Mouse (Mus musculus) liver, embryonic 16.5 days (tissue): ENCODE data around the gene Ephb6. TPM values are rescaled to one million over a fixed set of nuclear protein-coding genes. Genes with fewer than 3 reads are reported as not detected.

Source experiments
- ATAC-seq: fragments of 200-750 bp; cut with Nextera tagmentation; 2 replicates; pipeline ENCODE4 v1.8.0; 2017; ENCODE audit warnings: low read depth, mild to moderate bottlenecking, moderate number of reproducible peaks, moderate library complexity
- H3K27ac ChIP-seq: fragments of 300-500 bp; sonication (generic); 2 replicates; pipeline ENCODE4 v1.5.1; 2014; ENCODE audit warnings: mild to moderate bottlenecking, low read length
- H3K27me3 ChIP-seq: fragments of 300-500 bp; sonication (generic); 2 replicates; pipeline ENCODE4 v1.6.1; 2014; ENCODE audit warnings: low read depth, low read length, mixed read lengths; ENCODE audit not compliant: control insufficient read depth, insufficient read depth
- H3K36me3 ChIP-seq: fragments of 300-500 bp; sonication (generic); 2 replicates; pipeline ENCODE4 v1.6.1; 2014; ENCODE audit warnings: mild to moderate bottlenecking; ENCODE audit not compliant: control insufficient read depth, insufficient read depth
- H3K4me1 ChIP-seq: fragments of 300-500 bp; sonication (generic); 2 replicates; pipeline ENCODE4 v1.6.1; 2014; ENCODE audit warnings: low read depth, low read length, mixed read lengths; ENCODE audit not compliant: control insufficient read depth
- H3K4me2 ChIP-seq: fragments of 300-500 bp; sonication (generic); 2 replicates; pipeline ENCODE4 v1.6.1; 2014; ENCODE audit warnings: low read depth, low read length, mixed read lengths
- H3K4me3 ChIP-seq: fragments of 300-500 bp; sonication (generic); 2 replicates; pipeline ENCODE4 v1.5.1; 2014; ENCODE audit warnings: low read depth, mild to moderate bottlenecking, low read length
- H3K9ac ChIP-seq: fragments of 300-500 bp; sonication (generic); 2 replicates; pipeline ENCODE4 v1.6.1; 2014; ENCODE audit warnings: low read depth, low read length
- H3K9me3 ChIP-seq: fragments of 300-500 bp; sonication (generic); replicated peaks from 2 replicates; pipeline ENCODE4 v1.6.1; 2016; ENCODE audit warnings: low read length; ENCODE audit not compliant: control insufficient read depth
- WGBS: fragments of 180-500 bp; shearing (Covaris S2); extraction: QIAGEN DNeasy Blood & Tissue Kit; methylation state at CpG from one replicate; pipeline ENCODE4 v1.1.7; 2014; ENCODE audit not compliant: insufficient replicate concordance; 5-methylcytosine and 5-hydroxymethylcytosine counted together
- polyA plus RNA-seq: library from polyadenylated mRNA; unstranded; fragments of >200 nt; fragmentation: Nextera tagmentation; extraction: Ambion mirVana; gene quantifications from 2 replicates; pipeline ENCODE4 v1.2.1, GENCODE M21; 2015

Ephb6 gene
- polyA plus RNA-seq, 1 experiment from 2014 or later, result 0.92 TPM

DNA sequence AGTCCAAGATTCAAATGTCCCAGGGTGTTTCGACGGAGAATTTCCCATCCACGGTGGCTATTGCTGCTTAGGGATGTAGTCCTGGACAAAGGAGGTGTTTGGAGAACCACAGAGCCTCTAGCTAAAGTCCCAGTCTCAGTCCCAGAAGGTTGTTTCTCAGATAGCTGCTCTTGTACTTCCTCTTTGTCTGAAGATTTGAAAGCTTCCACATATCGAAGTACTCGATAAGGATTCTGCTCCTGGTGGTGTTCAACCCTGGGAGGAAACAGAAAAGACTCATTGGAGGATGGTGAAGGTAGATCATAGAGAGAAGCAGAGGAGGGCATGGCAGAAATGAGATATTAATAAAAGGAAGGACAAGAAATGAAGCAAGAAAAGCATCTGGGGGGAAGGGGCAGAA is 47.9 kb downstream of the Ephb6 start:
- WGBS, result 55% methylated on average over 5 of the region's 5 CpGs
- ATAC-seq, result no peak
- H3K27me3 ChIP-seq, result no peaks in the 10 kb centered on the region
- H3K36me3 ChIP-seq, result no peaks in the 10 kb centered on the region
- no peak overlapping the region for H3K27ac ChIP-seq
- H3K4me1 ChIP-seq, result no peaks in the 10 kb centered on the region
- H3K4me3 ChIP-seq, result no peak overlapping the region
- no peak overlapping the region for H3K9ac ChIP-seq
- no peak overlapping the region for H3K4me2 ChIP-seq
- H3K9me3 ChIP-seq, result no peaks in the 10 kb centered on the region

DNA sequence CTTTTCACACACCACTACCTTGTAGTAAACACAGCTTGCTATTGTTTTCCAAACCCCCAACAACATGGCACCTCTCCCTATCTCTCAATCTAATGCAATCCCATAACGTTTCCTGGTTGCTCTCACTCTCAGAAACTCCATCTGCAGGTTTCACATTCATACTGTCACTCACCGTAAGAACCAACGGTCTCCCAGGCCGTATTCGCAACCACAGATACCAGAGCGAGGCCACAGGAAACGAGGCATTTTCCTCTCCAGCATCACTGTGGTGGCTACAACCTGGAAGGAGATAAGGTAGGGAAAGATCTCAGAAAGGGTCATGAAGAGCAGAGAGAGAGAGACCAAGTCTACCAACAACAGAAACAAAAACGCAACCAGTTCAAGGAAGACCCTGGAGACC is 49.4 kb downstream of the Ephb6 start:
- 20% methylated on average over 8 of the region's 8 CpGs for WGBS
- Histone ChIP-seq H3K4me3 (no peak overlapping the region), H3K9ac (no peak overlapping the region), H3K9me3 (no peaks in the 10 kb centered on the region), H3K27me3 (no peaks in the 10 kb centered on the region), H3K36me3 (no peaks in the 10 kb centered on the region), H3K4me2 (no peak overlapping the region), H3K27ac (no peak overlapping the region), H3K4me1 (no peaks in the 10 kb centered on the region)
- no peak for ATAC-seq

GRCm38 (mm10) chr6:41658487-41658886 is 53.2 kb downstream of the Ephb6 start:
- ATAC-seq, result no peak
- no peaks in the 10 kb centered on the region for H3K27me3 ChIP-seq
- H3K4me1 ChIP-seq, result no peaks in the 10 kb centered on the region
- no peaks in the 10 kb centered on the region for H3K9me3 ChIP-seq
- H3K36me3 ChIP-seq, result no peaks in the 10 kb centered on the region
- no peak overlapping the region for H3K4me2 ChIP-seq
- H3K4me3 ChIP-seq, result no peak overlapping the region
- no peak overlapping the region for H3K27ac ChIP-seq
- no peak overlapping the region for H3K9ac ChIP-seq
- 34% methylated on average over 1 of the region's 1 CpGs for WGBS

GRCm38 (mm10) chr6:41662320-41662719 is 57.0 kb downstream of the Ephb6 start:
- Histone ChIP-seq H3K27me3 (no peaks in the 10 kb centered on the region), H3K36me3 (no peaks in the 10 kb centered on the region), H3K4me1 (no peaks in the 10 kb centered on the region), H3K9ac (no peak overlapping the region), H3K9me3 (no peaks in the 10 kb centered on the region), H3K4me2 (no peak overlapping the region), H3K27ac (no peak overlapping the region), H3K4me3 (no peak overlapping the region)
- 32% methylated on average over 2 of the region's 2 CpGs for WGBS
- no peak for ATAC-seq

Other genes starting within 250 kb of the Ephb6 start
- gene Prss3, start 227.8 kb upstream of the Ephb6 start, polyA plus RNA-seq, result 0.39 and 2.5 TPM in 2 replicates
- gene Gm5771, start 213.1 kb upstream of the Ephb6 start, polyA plus RNA-seq, result 0.26 and 2.6 TPM in 2 replicates
- gene Gm10334, start 159.3 kb upstream of the Ephb6 start, polyA plus RNA-seq, result 0.18 and 1.7 TPM in 2 replicates
- gene Prss1, start 146.6 kb upstream of the Ephb6 start, polyA plus RNA-seq, result 0.58 and 5.6 TPM in 2 replicates
- gene Prss2, start 83.7 kb upstream of the Ephb6 start, polyA plus RNA-seq, result 0.46 and 4.0 TPM in 2 replicates
- 0.02 and 0.06 TPM in 2 replicates for gene Trpv6, start 30.9 kb downstream of the Ephb6 start, polyA plus RNA-seq
- gene Trpv5, start 75.3 kb downstream of the Ephb6 start, polyA plus RNA-seq, result 0.05 and 0.06 TPM in 2 replicates
- gene Llcfc1, start 78.9 kb downstream of the Ephb6 start, polyA plus RNA-seq, result not detected in 2 replicates
- 308 and 322 TPM in 2 replicates for gene Kel, start 98.9 kb downstream of the Ephb6 start, polyA plus RNA-seq
- not detected in 2 replicates for gene Olfr459, start 169.7 kb downstream of the Ephb6 start, polyA plus RNA-seq
- not detected in 2 replicates for gene Pip, start 242.1 kb downstream of the Ephb6 start, polyA plus RNA-seq
- not detected in 2 replicates for gene Sval2, start 247.5 kb downstream of the Ephb6 start, polyA plus RNA-seq